Mouse (Mus musculus) forebrain, embryonic 13.5 days (tissue): ENCODE measurements around the gene Cdk17. TPM values are rescaled to one million over a fixed set of nuclear protein-coding genes. Genes with fewer than 3 reads are reported as not detected.

Source experiments
- ATAC-seq: fragments of 200-750 bp; cut with Nextera tagmentation; 2 replicates; pipeline ENCODE4 v1.8.0; 2017
- H3K27ac ChIP-seq: fragments of 300-500 bp; sonication (generic); 2 replicates; pipeline ENCODE4 v1.5.1; 2015; ENCODE audit warnings: inconsistent platforms, mild to moderate bottlenecking, moderate library complexity
- H3K27me3 ChIP-seq: fragments of 300-500 bp; sonication (generic); 2 replicates; pipeline ENCODE4 v1.6.1; 2015; ENCODE audit warnings: mild to moderate bottlenecking, inconsistent platforms
- H3K36me3 ChIP-seq: fragments of 300-500 bp; sonication (generic); 2 replicates; pipeline ENCODE4 v1.6.1; 2015; ENCODE audit warnings: mild to moderate bottlenecking, inconsistent platforms; ENCODE audit not compliant: poor library complexity, severe bottlenecking
- H3K4me1 ChIP-seq: fragments of 300-500 bp; sonication (generic); 2 replicates; pipeline ENCODE4 v1.6.1; 2015; ENCODE audit warnings: inconsistent platforms
- H3K4me2 ChIP-seq: fragments of 300-500 bp; sonication (generic); 2 replicates; pipeline ENCODE4 v1.6.1; 2015; ENCODE audit warnings: inconsistent platforms, mild to moderate bottlenecking, moderate library complexity
- H3K4me3 ChIP-seq: fragments of 300-500 bp; sonication (generic); 2 replicates; pipeline ENCODE4 v1.5.1; 2015; ENCODE audit warnings: mild to moderate bottlenecking, inconsistent platforms
- H3K9ac ChIP-seq: fragments of 300-500 bp; sonication (generic); 2 replicates; pipeline ENCODE4 v1.6.1; 2015; ENCODE audit warnings: mild to moderate bottlenecking, inconsistent platforms
- H3K9me3 ChIP-seq: fragments of 300-500 bp; sonication (generic); replicated peaks from 2 replicates; pipeline ENCODE4 v1.6.1; 2016; ENCODE audit warnings: inconsistent platforms
- WGBS: fragments of 180-500 bp; shearing (Covaris S2); methylation state at CpG from one replicate; pipeline ENCODE4 v1.1.7; 2015; 5-methylcytosine and 5-hydroxymethylcytosine counted together
- polyA plus RNA-seq: library from polyadenylated mRNA; unstranded; fragments of >200 nt; fragmentation: Nextera tagmentation; extraction: Ambion mirVana; gene quantifications from 2 replicates; pipeline ENCODE4 v1.2.1, GENCODE M21; 2015

The Cdk17 gene
- polyA plus RNA-seq, 1 experiment from 2014 or later, result 39.3 TPM

DNA sequence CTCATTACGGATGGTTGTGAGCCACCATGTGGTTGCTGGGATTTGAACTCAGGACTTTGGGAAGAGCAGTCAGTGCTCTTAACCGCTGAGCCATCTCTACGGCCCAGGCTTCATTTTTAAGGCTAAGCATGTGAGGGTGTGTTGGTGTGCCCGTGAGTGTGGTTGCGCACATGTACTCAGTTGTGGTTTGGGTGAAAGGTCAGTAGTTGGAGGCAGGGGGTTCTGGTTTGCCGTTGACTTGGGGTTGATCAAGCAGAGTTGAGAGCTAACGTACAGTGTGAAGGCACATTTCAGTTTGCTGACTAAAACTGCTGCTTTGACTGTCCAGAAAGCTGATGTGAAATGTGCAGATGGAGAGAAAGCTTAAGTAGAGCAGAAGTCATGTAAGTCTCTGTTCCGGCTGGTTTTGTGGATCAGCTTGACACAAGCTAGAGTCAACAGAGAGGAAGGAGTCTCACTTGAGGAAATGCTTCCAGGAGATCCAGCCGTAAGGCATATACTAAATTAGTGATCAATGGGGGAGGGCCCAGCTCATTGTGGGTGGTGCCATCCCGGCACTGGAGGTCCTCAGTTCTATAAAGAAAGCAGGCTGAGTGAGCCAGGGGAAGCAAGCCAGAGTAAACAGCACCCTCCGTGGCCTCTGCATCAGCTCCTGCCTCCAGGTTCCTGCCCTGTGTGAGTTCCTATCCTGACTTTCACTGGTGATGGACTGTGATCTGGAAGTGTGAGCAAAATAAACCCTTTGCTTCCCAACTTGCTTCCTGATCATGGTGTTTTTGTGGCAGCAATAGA, 19.2 kb downstream of the Cdk17 start:
- Histone ChIP-seq H3K36me3 (0 out of 2 replicates have a peak, but pooled peaks cover 2% of the 10 kb centered on the region), H3K9me3 (no peaks in the 10 kb centered on the region), H3K27ac (no peak overlapping the region), H3K27me3 (no peaks in the 10 kb centered on the region), H3K4me2 (no peak overlapping the region), H3K4me3 (no peak overlapping the region), H3K4me1 (peaks cover 5% of the 10 kb centered on the region), H3K9ac (no peak overlapping the region)
- WGBS, result 90% methylated on average over 11 of the region's 11 CpGs
- no peak for ATAC-seq

DNA sequence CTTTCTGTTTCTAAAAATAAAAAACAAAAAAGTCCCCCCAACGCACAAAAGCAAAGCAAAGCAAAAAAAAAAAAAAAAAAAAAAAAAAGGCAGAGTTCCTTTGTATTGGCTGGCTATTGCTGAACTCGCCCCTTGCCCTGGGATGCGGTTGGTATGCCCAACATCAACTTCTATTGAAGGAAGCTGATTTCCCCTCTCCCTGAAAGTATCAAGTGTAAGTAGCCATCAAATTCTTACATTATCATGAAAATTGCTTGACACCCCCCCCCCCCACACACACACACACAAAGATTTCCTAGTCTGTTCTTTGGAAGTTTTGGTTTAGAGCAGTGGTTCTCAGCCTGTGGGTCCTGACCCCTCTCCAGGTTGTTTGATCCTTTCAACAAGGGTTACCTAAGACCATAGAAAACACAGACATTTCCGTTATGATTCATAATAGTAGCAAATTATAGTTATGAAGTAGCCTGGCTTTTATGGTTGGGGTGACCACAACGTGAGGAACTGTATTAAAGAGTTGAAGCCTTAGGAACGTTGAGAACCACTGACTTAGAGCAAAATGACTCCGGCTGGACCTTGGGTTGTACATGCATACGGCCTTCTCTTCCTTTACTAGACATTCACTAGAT, 23.8 kb downstream of the Cdk17 start:
- 89% methylated on average over 8 of the region's 8 CpGs for WGBS
- Histone ChIP-seq H3K4me2 (no peak overlapping the region), H3K4me3 (no peak overlapping the region), H3K9me3 (no peaks in the 10 kb centered on the region), H3K9ac (no peak overlapping the region), H3K27me3 (no peaks in the 10 kb centered on the region), H3K36me3 (0 out of 2 replicates have a peak, but pooled peaks cover 2% of the 10 kb centered on the region), H3K4me1 (peaks cover 4% of the 10 kb centered on the region; the same call in 1 of the 2 replicates), H3K27ac (no peak overlapping the region)
- ATAC-seq, result no peak

DNA sequence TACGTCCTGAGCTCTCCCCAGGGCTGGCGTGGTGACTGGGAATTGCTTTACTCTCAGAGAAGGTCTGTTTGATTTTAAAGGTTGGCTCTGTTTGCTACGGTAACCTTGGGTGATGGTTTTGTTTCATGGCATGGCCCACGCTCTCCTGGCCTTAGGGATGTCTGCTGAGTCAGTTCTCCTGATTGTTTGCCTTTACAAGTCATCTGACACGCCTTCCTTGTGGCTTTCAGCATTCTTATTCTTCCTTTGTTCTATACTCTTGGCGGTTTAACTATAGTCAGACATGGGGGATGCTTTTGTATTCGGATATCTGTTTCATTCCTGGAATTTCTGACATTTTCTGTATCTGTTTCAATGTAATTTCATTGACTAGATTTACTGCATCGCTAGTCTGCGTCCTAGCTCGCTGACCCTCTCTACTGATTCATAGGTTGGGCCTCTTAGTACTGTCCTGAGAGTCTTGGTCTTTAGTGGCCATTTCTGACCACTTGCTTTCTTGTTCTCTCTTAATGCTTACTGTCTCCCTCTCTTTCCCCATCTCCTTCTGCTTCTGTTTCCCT, 27.8 kb downstream of the Cdk17 start:
- H3K36me3 ChIP-seq, result 0 out of 2 replicates have a peak, but pooled peaks cover 4% of the 10 kb centered on the region
- WGBS, result 70% methylated on average over 10 of the region's 10 CpGs
- H3K27ac ChIP-seq, result no peak overlapping the region
- no peaks in the 10 kb centered on the region for H3K27me3 ChIP-seq
- H3K4me3 ChIP-seq, result no peak overlapping the region
- no peak overlapping the region for H3K4me2 ChIP-seq
- H3K9me3 ChIP-seq, result no peaks in the 10 kb centered on the region
- peaks cover 21% of the 10 kb centered on the region for H3K4me1 ChIP-seq
- H3K9ac ChIP-seq, result no peak overlapping the region
- no peak for ATAC-seq

DNA sequence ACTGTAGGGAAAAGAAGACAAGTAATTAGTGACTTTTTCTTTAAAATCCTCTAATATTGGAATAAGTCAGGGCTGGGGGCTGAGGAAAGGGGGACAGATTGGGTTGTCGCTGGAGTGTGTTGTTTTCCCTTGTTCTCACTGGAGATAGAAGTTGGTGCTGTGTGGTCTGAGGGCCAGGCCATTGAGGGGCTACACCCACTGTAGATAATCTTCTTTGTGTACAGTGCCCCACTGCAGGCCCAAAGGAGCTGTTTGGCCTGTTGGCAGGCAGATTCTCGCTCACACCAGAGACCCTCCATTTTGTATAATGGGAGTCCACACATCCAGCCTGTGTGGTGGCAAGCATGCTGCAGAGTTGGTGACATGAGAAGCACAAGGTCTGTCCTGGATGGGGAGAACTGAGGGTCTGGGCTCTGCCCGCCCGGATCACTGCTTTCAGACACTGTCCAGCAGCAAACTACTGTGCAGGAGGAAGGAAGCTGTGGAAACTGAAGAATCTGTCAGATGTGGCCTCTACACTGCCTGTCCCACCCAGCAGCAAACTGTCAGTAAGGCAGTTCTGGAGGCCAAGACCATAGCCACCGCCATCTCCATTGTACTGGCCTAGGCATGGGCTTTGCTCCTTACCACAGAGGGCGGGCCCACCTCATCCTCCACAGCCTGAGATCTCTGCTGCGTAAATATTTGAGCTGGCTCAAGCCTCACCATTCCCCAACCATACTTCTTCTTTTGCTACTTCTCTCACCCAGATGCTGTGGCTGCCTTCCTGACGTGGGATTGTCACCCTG, 30.0 kb downstream of the Cdk17 start:
- WGBS, result 83% methylated on average over 8 of the region's 8 CpGs
- Histone ChIP-seq H3K27me3 (no peaks in the 10 kb centered on the region), H3K4me3 (no peak overlapping the region), H3K4me1 (peaks cover 35% of the 10 kb centered on the region), H3K36me3 (0 out of 2 replicates have a peak, but pooled peaks cover 4% of the 10 kb centered on the region), H3K4me2 (no peak overlapping the region), H3K9me3 (no peaks in the 10 kb centered on the region), H3K9ac (no peak overlapping the region), H3K27ac (no peak overlapping the region)
- no peak for ATAC-seq

DNA sequence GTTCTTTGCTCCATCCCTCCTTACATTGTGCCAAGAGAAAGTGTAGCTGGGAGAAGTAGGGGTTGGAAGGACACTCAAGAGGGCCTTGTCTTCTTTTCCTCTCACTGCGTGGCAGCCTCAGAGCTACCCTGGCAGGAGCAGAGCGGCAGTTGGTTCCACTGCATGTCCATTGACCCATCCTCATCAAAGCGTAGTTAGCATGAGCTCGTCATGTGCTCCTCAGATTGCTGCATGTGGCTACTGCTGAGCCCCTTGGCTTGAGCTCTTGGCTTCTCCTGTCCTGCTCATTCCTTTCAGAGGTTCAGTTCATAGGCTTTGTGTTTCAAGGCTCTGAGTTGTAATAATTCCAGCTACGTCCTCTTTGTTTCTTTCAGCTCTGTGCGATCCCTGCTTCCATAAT, 36.4 kb downstream of the Cdk17 start:
- Histone ChIP-seq H3K4me2 (no peak overlapping the region), H3K36me3 (peaks cover 14% of the 10 kb centered on the region), H3K4me3 (no peak overlapping the region), H3K4me1 (peaks cover 20% of the 10 kb centered on the region), H3K27ac (no peak overlapping the region), H3K9me3 (no peaks in the 10 kb centered on the region), H3K27me3 (no peaks in the 10 kb centered on the region), H3K9ac (no peak overlapping the region)
- WGBS, result 94% methylated on average over 6 of the region's 6 CpGs
- no peak for ATAC-seq

DNA sequence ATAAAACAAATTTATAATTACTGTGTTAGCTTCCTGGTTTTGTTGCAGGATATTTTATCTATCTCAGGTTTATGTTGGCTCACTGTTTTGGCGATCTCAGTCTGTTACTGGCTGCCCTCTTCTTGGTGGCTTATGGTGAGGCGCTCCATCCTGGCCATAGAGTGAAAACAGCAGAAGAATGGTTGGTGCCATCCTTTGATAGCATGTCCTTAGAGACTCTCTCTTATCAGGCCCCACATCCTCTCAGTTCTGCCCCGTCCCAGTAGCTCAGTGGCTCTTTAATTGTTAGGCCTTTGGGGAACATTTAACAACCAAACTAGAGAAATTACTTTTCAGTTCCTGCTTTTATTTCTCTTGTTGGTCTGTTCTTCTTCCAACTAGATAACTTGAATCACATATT, 38.3 kb downstream of the Cdk17 start:
- Histone ChIP-seq H3K36me3 (peaks cover 14% of the 10 kb centered on the region), H3K4me1 (peaks cover 17% of the 10 kb centered on the region), H3K4me3 (no peak overlapping the region), H3K4me2 (no peak overlapping the region), H3K9me3 (no peaks in the 10 kb centered on the region), H3K27me3 (no peaks in the 10 kb centered on the region), H3K27ac (no peak overlapping the region), H3K9ac (no peak overlapping the region)
- ATAC-seq, result no peak
- 95% methylated on average over 3 of the region's 3 CpGs for WGBS

DNA sequence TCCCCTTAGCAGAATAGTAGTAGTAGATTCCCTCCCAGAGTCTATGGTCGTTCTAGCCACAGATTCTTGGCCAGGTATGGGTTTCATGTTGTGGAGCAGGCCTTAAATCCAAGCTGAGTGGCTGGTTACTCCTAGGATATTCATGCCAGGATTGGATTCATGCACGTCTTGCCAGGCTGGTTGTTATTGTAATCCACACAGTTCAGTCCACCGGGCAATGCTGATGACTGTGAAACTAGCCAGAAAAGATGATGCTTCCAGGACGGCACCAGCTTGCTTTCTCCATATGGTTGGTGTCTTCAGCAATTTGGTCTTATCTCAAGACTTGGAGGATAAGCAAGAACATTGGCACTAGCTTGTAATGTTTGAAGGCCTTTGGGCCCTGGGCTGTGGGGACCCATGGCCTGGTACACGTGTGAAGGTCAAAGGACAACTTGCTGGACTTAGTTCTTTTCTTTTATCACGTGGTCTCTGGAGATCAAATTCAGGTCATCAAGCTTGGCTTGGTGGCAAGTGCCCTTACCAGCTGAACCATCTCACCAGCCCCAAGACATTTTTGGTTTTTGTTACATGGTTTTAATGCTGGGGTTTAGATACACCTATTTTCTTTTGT, 41.3 kb downstream of the Cdk17 start:
- H3K27ac ChIP-seq, result no peak overlapping the region
- no peaks in the 10 kb centered on the region for H3K4me1 ChIP-seq
- no peaks in the 10 kb centered on the region for H3K9me3 ChIP-seq
- H3K36me3 ChIP-seq, result peaks cover 14% of the 10 kb centered on the region
- no peak overlapping the region for H3K9ac ChIP-seq
- H3K27me3 ChIP-seq, result no peaks in the 10 kb centered on the region
- WGBS, result 93% methylated on average over 6 of the region's 6 CpGs
- H3K4me2 ChIP-seq, result no peak overlapping the region
- no peak overlapping the region for H3K4me3 ChIP-seq
- ATAC-seq, result no peak

DNA sequence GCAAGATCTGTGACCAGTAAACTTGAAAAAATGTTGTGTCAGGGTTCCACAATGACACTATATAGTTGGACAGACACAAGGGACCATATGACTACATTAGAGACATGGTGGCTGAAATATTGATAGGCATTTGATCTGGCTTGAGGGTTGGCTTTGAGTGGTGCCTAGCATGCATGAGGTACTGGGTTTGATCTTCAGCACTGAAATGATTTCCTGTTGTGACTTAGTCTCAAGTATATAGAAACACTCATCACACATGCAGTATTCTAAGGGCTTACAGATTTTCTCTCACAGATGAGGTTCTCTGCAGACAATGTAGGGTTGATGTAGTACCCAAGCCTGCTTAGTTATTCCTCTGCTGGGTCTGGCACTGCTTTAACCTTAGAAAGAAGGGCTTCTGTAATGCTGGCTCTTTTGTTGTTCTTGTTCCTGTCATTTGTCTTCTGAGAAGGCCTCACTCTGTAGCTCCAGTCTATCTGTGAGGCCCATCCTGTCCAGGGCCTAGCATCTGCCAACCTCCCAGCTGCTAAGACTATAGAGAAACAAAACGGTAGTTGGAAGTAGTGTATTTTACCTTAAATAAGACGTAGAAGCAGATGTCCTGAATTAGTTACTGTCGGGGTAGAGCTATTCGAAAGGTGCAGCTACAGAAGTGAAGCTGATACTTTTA, 44.7 kb downstream of the Cdk17 start:
- Histone ChIP-seq H3K4me3 (no peak overlapping the region), H3K27ac (no peak overlapping the region), H3K4me2 (no peak overlapping the region), H3K9ac (no peak overlapping the region), H3K36me3 (peaks cover 5% of the 10 kb centered on the region; the same call in 1 of the 2 replicates), H3K27me3 (no peaks in the 10 kb centered on the region), H3K4me1 (no peaks in the 10 kb centered on the region), H3K9me3 (no peaks in the 10 kb centered on the region)
- no peak for ATAC-seq
- WGBS, result 94% methylated on average over 4 of the region's 4 CpGs

DNA sequence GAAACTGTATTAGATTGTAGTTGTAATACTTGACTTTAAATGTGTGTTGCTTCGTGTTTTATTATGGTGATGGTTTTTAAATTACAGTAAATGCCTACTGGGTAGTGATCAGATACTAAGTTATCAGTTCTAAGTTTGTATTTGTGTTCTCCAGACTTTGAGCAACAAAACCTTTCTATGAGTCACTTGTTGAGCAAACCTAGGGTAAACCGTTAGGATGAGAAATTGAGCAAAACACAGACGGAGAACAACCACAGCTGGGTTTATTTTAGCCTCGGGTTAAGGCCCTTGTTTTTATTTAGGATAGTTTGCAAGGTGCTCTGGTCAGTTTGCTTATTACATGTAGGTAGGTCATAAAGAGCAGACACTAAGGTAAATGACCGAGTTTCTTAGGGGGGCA, 46.5 kb downstream of the Cdk17 start:
- no peak overlapping the region for H3K4me3 ChIP-seq
- H3K27ac ChIP-seq, result no peak overlapping the region
- peaks cover 9% of the 10 kb centered on the region for H3K36me3 ChIP-seq
- whole genome bisulfite sequencing, result 95% methylated on average over 5 of the region's 5 CpGs
- no peaks in the 10 kb centered on the region for H3K27me3 ChIP-seq
- ATAC-seq, result no peak
- no peaks in the 10 kb centered on the region for H3K4me1 ChIP-seq
- no peak overlapping the region for H3K4me2 ChIP-seq
- H3K9ac ChIP-seq, result no peak overlapping the region
- no peaks in the 10 kb centered on the region for H3K9me3 ChIP-seq

DNA sequence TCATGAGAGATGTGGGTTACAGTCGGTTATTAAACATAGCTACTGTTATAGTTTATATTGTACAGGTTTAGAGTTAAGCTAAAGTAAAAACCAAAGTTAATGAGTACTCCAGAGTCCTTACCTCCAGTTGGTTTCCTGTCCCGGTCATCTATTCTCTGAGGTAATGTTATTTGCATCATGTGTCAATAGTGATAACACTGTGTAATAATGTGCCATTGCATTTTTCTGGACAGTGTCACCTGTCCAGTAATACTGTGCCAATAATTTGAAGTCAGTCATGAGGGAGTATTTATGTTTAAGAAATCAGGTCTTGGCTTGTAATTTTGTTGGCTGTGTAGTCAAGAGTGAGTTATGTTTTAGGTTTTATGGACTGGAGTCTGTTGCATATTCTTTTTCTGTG, 52.0 kb downstream of the Cdk17 start:
- H3K27me3 ChIP-seq, result no peaks in the 10 kb centered on the region
- H3K4me2 ChIP-seq, result no peak overlapping the region
- ATAC-seq, result no peak
- no peaks in the 10 kb centered on the region for H3K9me3 ChIP-seq
- no peaks in the 10 kb centered on the region for H3K4me1 ChIP-seq
- H3K27ac ChIP-seq, result no peak overlapping the region
- WGBS, result 95% methylated on average over 2 of the region's 2 CpGs
- H3K9ac ChIP-seq, result no peak overlapping the region
- H3K4me3 ChIP-seq, result no peak overlapping the region
- peaks cover 52% of the 10 kb centered on the region for H3K36me3 ChIP-seq

DNA sequence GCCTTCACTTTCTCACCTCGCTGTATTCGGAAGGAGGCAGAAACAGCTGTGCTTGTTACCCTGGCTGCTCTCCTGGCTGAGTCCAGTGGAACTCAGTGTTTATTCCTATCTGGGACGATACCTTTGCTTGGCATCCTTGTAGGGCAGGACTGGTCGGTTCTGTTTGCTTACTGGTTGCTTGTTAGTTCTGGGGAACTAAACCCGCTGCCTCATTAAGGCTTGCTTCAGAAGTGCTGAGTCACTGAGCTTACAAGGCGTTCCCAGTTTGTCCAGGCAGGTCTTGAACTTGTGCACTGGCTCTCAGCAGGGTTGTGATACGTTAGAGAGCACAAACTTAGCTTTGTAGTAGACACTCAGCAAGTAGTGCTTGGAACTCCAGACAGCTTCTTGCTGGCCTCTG, 52.7 kb downstream of the Cdk17 start:
- ATAC-seq, result no peak
- H3K4me3 ChIP-seq, result no peak overlapping the region
- H3K4me1 ChIP-seq, result no peaks in the 10 kb centered on the region
- peaks cover 58% of the 10 kb centered on the region for H3K36me3 ChIP-seq
- no peak overlapping the region for H3K4me2 ChIP-seq
- H3K9me3 ChIP-seq, result no peaks in the 10 kb centered on the region
- no peak overlapping the region for H3K9ac ChIP-seq
- no peaks in the 10 kb centered on the region for H3K27me3 ChIP-seq
- H3K27ac ChIP-seq, result no peak overlapping the region
- 86% methylated on average over 7 of the region's 7 CpGs for WGBS
